Mouse (Mus musculus): ENCODE measurements around the gene Erlin1.

Erlin1 gene

GRCm38 (mm10) chr19:44055173-44055826 is 14.3 kb downstream of the Erlin1 start:
- DNase-seq = no peak

- no peak for DNase-seq
These were observed 19.2 kb downstream of the Erlin1 start for GRCm38 (mm10) chr19:44050388-44050787.

- DNase-seq = no peak
These were observed 20.3 kb downstream of the Erlin1 start for GRCm38 (mm10) chr19:44049282-44049681.

- peak; percentile 12 to 14 for DNase-seq
These were observed 23.7 kb downstream of the Erlin1 start for GRCm38 (mm10) chr19:44045847-44046246.

GRCm38 (mm10) chr19:44042121-44042520 is 27.5 kb downstream of the Erlin1 start:
- DNase-seq = no peak

GRCm38 (mm10) chr19:44033396-44033795 is 36.2 kb downstream of the Erlin1 start:
- no peak for DNase-seq

- no peak for DNase-seq
These were observed 37.4 kb downstream of the Erlin1 start for GRCm38 (mm10) chr19:44032046-44032744.

- DNase-seq = no peak
These were observed 39.6 kb downstream of the Erlin1 start for GRCm38 (mm10) chr19:44030024-44030423.

GRCm38 (mm10) chr19:44028972-44029371 is 40.6 kb downstream of the Erlin1 start, which contains the start of gene Cyp2c23:
Gene Cyp2c23 (minus strand): TSS chr19:44029208.
- DNase-seq = no peak

- DNase-seq = no peak
These were observed 42.5 kb downstream of the Erlin1 start for GRCm38 (mm10) chr19:44026956-44027530.

GRCm38 (mm10) chr19:44024921-44025585 is 44.5 kb downstream of the Erlin1 start:
- no peak for DNase-seq

- DNase-seq = peak in 1 of 2 experiments; percentile 2
These were observed 46.5 kb downstream of the Erlin1 start for GRCm38 (mm10) chr19:44023066-44023465.

GRCm38 (mm10) chr19:44021502-44021901 is 48.1 kb downstream of the Erlin1 start:
- DNase-seq = no peak

GRCm38 (mm10) chr19:44019739-44020138 is 49.8 kb downstream of the Erlin1 start:
- DNase-seq = no peak

GRCm38 (mm10) chr19:44013862-44014261 is 55.7 kb downstream of the Erlin1 start:
- no peak for DNase-seq

- no peak for DNase-seq
These were observed 60.8 kb downstream of the Erlin1 start for GRCm38 (mm10) chr19:44008784-44009183.

GRCm38 (mm10) chr19:44007186-44007585 is 62.4 kb downstream of the Erlin1 start:
- no peak for DNase-seq

- no peak for DNase-seq
These were observed 64.6 kb downstream of the Erlin1 start for GRCm38 (mm10) chr19:44005025-44005424.

GRCm38 (mm10) chr19:44004261-44004660 is 65.3 kb downstream of the Erlin1 start:
- DNase-seq = no peak

- no peak for DNase-seq
These were observed 68.9 kb downstream of the Erlin1 start for GRCm38 (mm10) chr19:44000720-44001119.

GRCm38 (mm10) chr19:44000061-44000460 is 69.5 kb downstream of the Erlin1 start:
- DNase-seq = no peak

GRCm38 (mm10) chr19:43998802-43999527 is 70.6 kb downstream of the Erlin1 start:
- DNase-seq = no peak

GRCm38 (mm10) chr19:43998101-43998500 is 71.5 kb downstream of the Erlin1 start:
- DNase-seq = no peak
